Mouse (Mus musculus) left cerebral cortex, postnatal 10 days (tissue): ENCODE measurements at regions not wholly inside any gene's neighbourhood (a gene's known extent, or its start where the extent isn't known, plus 50 kb on each side); places are given as distances from the start of the nearest gene placed in this dataset.

Experiments
- DNase-seq, 2 experiments: peaks; one replicate each; pipeline ENCODE4 v3.0.0; 2021 to 2022; ENCODE audit warnings: low spot score in 2 of 2, mixed read lengths in 1 of 2; ENCODE audit errors: extremely low spot score in 1 of 2
- intact Hi-C: fragments of 180-260 bp; cut with DNase I; formaldehyde crosslinking; loops from one replicate; pipeline ENCODE4 v1.15.1; 2025

- intact Hi-C loops, result no loop called here
- DNase-seq, result no peak
Observed at GRCm38 (mm10) chr1:29595003-29595402, 815.0 kb upstream of the Gm597 start.

GRCm38 (mm10) chr1:29587810-29588209 is 807.8 kb upstream of the Gm597 start:
- peak in 1 of 2 experiments; percentile 40 for DNase-seq
- intact Hi-C loops, result no loop called here
